Mouse (Mus musculus) lung, postnatal 0 days (tissue): ENCODE results near the gene Tyro3.

Source experiments
- CTCF ChIP-seq: IDR thresholded peaks from 2 replicates; pipeline ENCODE4 v1.5.1; 2016; ENCODE audit warnings: antibody characterized with exemption, mild to moderate bottlenecking
- EP300 ChIP-seq: IDR thresholded peaks from 2 replicates; pipeline ENCODE4 v1.6.1; 2016; ENCODE audit warnings: antibody characterized with exemption, mild to moderate bottlenecking, control low read depth

- TF ChIP-seq CTCF (no peak), EP300 (no peak)
Observed at GRCm38 (mm10) chr2:119800876-119801846, 3.6 kb downstream of the Tyro3 start.
